Comparison of ENCODE assay signal across 8 mouse cellular contexts in genomic region chr4:149549221-149549925, GRCm38 (mm10). TPM values are rescaled to one million over a fixed set of nuclear protein-coding genes. Genes with fewer than 3 reads are reported as not detected.
DNase-seq lines count a peak whose midpoint lies in the region; ATAC-seq and TF ChIP-seq lines count a peak whose summit lies in the region.

No protein-coding gene starts in this region.

- TF ChIP-seq CTCF in brain, embryonic 14.5 days (IDR thresholded peaks at IDR 0.05; ENCODE audit: borderline replicate concordance, extremely low read depth, insufficient read depth, insufficient read length): peak; percentile 87

- no peaks in the 10 kb centered on the region for H3K4me1 ChIP-seq in heart, embryonic 16.5 days (ENCODE audit: control insufficient read depth, insufficient read depth, low read length)
- H3K4me1 ChIP-seq in liver, embryonic 11.5 days (replicated peaks; ENCODE audit: control insufficient read depth, insufficient read depth, low read length): 0 out of 2 replicates have a peak, but pooled peaks cover 4% of the 10 kb centered on the region
- H3K4me1 ChIP-seq in stomach, embryonic 15.5 days: peaks cover 6% of the 10 kb centered on the region; the same call in 1 of the 2 replicates

- 58% methylated on average over 9 of the region's 9 CpGs for WGBS in heart, embryonic 16.5 days
- WGBS in liver, embryonic 11.5 days: 57% methylated on average over 9 of the region's 9 CpGs
- WGBS in stomach, embryonic 15.5 days: 62% methylated on average over 9 of the region's 9 CpGs

- H3K27me3 ChIP-seq in heart, embryonic 16.5 days (ENCODE audit: control insufficient read depth, insufficient read depth, low read length): no peaks in the 10 kb centered on the region
- H3K27me3 ChIP-seq in liver, embryonic 11.5 days (replicated peaks; ENCODE audit: control insufficient read depth, insufficient read depth, low read length): no peaks in the 10 kb centered on the region
- no peaks in the 10 kb centered on the region for H3K27me3 ChIP-seq in stomach, embryonic 15.5 days (replicated peaks)

- peak; percentile 51 to 71 for DNase-seq in CD8-positive naive resting alpha-beta T cell, adult 2 months (ENCODE audit: low read depth in 2 of 2, low spot score in 2 of 2)
- DNase-seq in brain, embryonic 14.5 days (ENCODE audit: low read depth): peak; percentile 93
- peak; percentile 42 for DNase-seq in fibroblast of lung, adult 2 months (ENCODE audit: low read depth)
- peak; percentile 86 for DNase-seq in kidney, postnatal 14 days
- peak; percentile 66 for DNase-seq in liver, embryonic 11.5 days (ENCODE audit: low spot score)
- peak; percentile 71 for DNase-seq in neural tube, embryonic 10.5 days (ENCODE audit: extremely low spot score, low spot score)

- no peak overlapping the region for H3K4me2 ChIP-seq in heart, embryonic 16.5 days (ENCODE audit: low read depth, low read length)
- no peak overlapping the region for H3K4me2 ChIP-seq in liver, embryonic 11.5 days
- no peak overlapping the region for H3K4me2 ChIP-seq in stomach, embryonic 15.5 days

- no peak for TF ChIP-seq POLR2A in brain, embryonic 14.5 days (IDR thresholded peaks at IDR 0.05; ENCODE audit: borderline replicate concordance, extremely low read depth, insufficient read depth, insufficient read length, poor library complexity, severe bottlenecking)

- H3K4me3 ChIP-seq in heart, embryonic 16.5 days (ENCODE audit: low read length): no peak overlapping the region
- H3K4me3 ChIP-seq in liver, embryonic 11.5 days (ENCODE audit: low read depth, low read length): no peak overlapping the region
- no peak overlapping the region for H3K4me3 ChIP-seq in stomach, embryonic 15.5 days (replicated peaks)

- no peak overlapping the region for H3K9ac ChIP-seq in heart, embryonic 16.5 days (ENCODE audit: low read length)
- no peak overlapping the region for H3K9ac ChIP-seq in liver, embryonic 11.5 days (ENCODE audit: low read depth, low read length)
- no peak overlapping the region for H3K9ac ChIP-seq in stomach, embryonic 15.5 days

- H3K27ac ChIP-seq in heart, embryonic 16.5 days (ENCODE audit: low read length): no peak overlapping the region
- H3K27ac ChIP-seq in liver, embryonic 11.5 days (ENCODE audit: low read depth, low read length): no peak overlapping the region
- H3K27ac ChIP-seq in stomach, embryonic 15.5 days: no peak overlapping the region

- H3K36me3 ChIP-seq in heart, embryonic 16.5 days (ENCODE audit: control insufficient read depth, insufficient read depth): peaks cover 12% of the 10 kb centered on the region
- no peaks in the 10 kb centered on the region for H3K36me3 ChIP-seq in liver, embryonic 11.5 days (ENCODE audit: control insufficient read depth, insufficient read depth, low read length)
- peaks cover 7% of the 10 kb centered on the region; the same call in 1 of the 2 replicates for H3K36me3 ChIP-seq in stomach, embryonic 15.5 days

- no peaks in the 10 kb centered on the region for H3K9me3 ChIP-seq in heart, embryonic 16.5 days (replicated peaks; ENCODE audit: control insufficient read depth, low read length)
- H3K9me3 ChIP-seq in liver, embryonic 11.5 days (ENCODE audit: control insufficient read depth, low read length): no peaks in the 10 kb centered on the region
- no peaks in the 10 kb centered on the region for H3K9me3 ChIP-seq in stomach, embryonic 15.5 days

- ATAC-seq in heart, embryonic 16.5 days (replicated peaks; ENCODE audit: extremely low read depth, insufficient read depth, low FRiP score): peak; percentile 81
- peak; percentile 64 for ATAC-seq in liver, embryonic 11.5 days (replicated peaks; ENCODE audit: low FRiP score)
- ATAC-seq in stomach, embryonic 15.5 days (ENCODE audit: insufficient read depth, low FRiP score, low read depth): peak; percentile 58; the same call in 1 of the 2 replicates

RNA-seq across cellular contexts. Expression of gene Ctnnbip1, which starts 31.3 kb away (rescaled TPM):
- 59.0 and 62.8 TPM in 2 replicates for polyA plus RNA-seq in brain, embryonic 14.5 days (2012; rRNA removed)
- polyA plus RNA-seq in heart, embryonic 16.5 days (2015; fragmentation: Nextera tagmentation; extraction: Ambion mirVana): 28.7 and 38.3 TPM in 2 replicates
- polyA plus RNA-seq in liver, embryonic 11.5 days (2014; fragmentation: Nextera tagmentation; extraction: Ambion mirVana): 21.4 and 24.6 TPM in 2 replicates
- polyA plus RNA-seq in stomach, embryonic 15.5 days (2015; fragmentation: Nextera tagmentation; extraction: Ambion mirVana): 47.5 and 47.9 TPM in 2 replicates

RNA-seq across cellular contexts. Expression of gene Clstn1, which starts 36.9 kb away (rescaled TPM):
- 51.4 and 145 TPM in 2 replicates for polyA plus RNA-seq in brain, embryonic 14.5 days (2012; rRNA removed)
- 6.7 and 16.8 TPM in 2 replicates for polyA plus RNA-seq in heart, embryonic 16.5 days (2015; fragmentation: Nextera tagmentation; extraction: Ambion mirVana)
- 7.8 and 7.9 TPM in 2 replicates for polyA plus RNA-seq in liver, embryonic 11.5 days (2014; fragmentation: Nextera tagmentation; extraction: Ambion mirVana)
- 47.0 and 48.4 TPM in 2 replicates for polyA plus RNA-seq in stomach, embryonic 15.5 days (2015; fragmentation: Nextera tagmentation; extraction: Ambion mirVana)

Comparison
In these comparisons a context has a peak if more than half of its experiments do, and no peak if none do; other contexts are left out.
1. DNase-seq: peak in every context shown above with its lines; median percentile 93 in brain, embryonic 14.5 days; 86 in kidney, postnatal 14 days; 71 in neural tube, embryonic 10.5 days; 66 in liver, embryonic 11.5 days; 61 in CD8-positive naive resting alpha-beta T cell, adult 2 months; 42 in fibroblast of lung, adult 2 months.